Mouse (Mus musculus): ENCODE data around the gene Tas2r135.

GRCm38 (mm10) chr6:42419443-42419842, 14.2 kb downstream of the Tas2r135 start:
- TF ChIP-seq GATA1 (IDR thresholded peaks at IDR 0.05; ENCODE audit: low read length): no peak
- TF ChIP-seq TAL1 (IDR thresholded peaks at IDR 0.05; ENCODE audit: low read length): no peak
